Mouse (Mus musculus) hindbrain, embryonic 10.5 days (tissue): ENCODE results near the gene Ctnna3. TPM values are rescaled to one million over a fixed set of nuclear protein-coding genes. Genes with fewer than 3 reads are reported as not detected.
"Not testable (repeated sequence)": the region's sequence is repeated elsewhere in the genome, so short reads cannot be mapped to it uniquely, and the experiment has no call there.

Source experiments
- DNase-seq: peaks from one replicate; pipeline ENCODE4 v3.0.0-alpha.2; 2017; ENCODE audit warnings: low spot score
- H3K27ac ChIP-seq: fragments of 300-500 bp; sonication (generic); 2 replicates; pipeline ENCODE4 v1.5.1; 2016; ENCODE audit warnings: mild to moderate bottlenecking, moderate library complexity
- H3K27me3 ChIP-seq: fragments of 300-500 bp; sonication (generic); 2 replicates; pipeline ENCODE4 v1.6.1; 2016; ENCODE audit warnings: mild to moderate bottlenecking; ENCODE audit not compliant: poor library complexity, insufficient read depth, severe bottlenecking
- H3K36me3 ChIP-seq: fragments of 300-500 bp; sonication (generic); 2 replicates; pipeline ENCODE4 v1.6.1; 2016; ENCODE audit warnings: mild to moderate bottlenecking, moderate library complexity
- H3K4me1 ChIP-seq: fragments of 300-500 bp; sonication (generic); replicated peaks from 2 replicates; pipeline ENCODE4 v1.6.1; 2016; ENCODE audit warnings: mild to moderate bottlenecking
- H3K4me3 ChIP-seq: fragments of 300-500 bp; sonication (generic); 2 replicates; pipeline ENCODE4 v1.5.1; 2016; ENCODE audit warnings: mild to moderate bottlenecking, moderate library complexity
- H3K9me3 ChIP-seq: fragments of 300-500 bp; sonication (generic); 2 replicates; pipeline ENCODE4 v1.6.1; 2016; ENCODE audit warnings: mild to moderate bottlenecking, moderate library complexity
- WGBS: fragments of 180-500 bp; shearing (Covaris S2); methylation state at CpG from one replicate; pipeline ENCODE4 v1.1.7; 2016; 5-methylcytosine and 5-hydroxymethylcytosine counted together
- polyA plus RNA-seq: library from polyadenylated mRNA; unstranded; fragments of >200 nt; fragmentation: Nextera tagmentation; extraction: Ambion mirVana; gene quantifications from 2 replicates; pipeline ENCODE4 v1.2.1, GENCODE M21; 2016

The Ctnna3 gene
- polyA plus RNA-seq, 1 experiment from 2014 or later = 0.21 TPM

GRCm38 (mm10) chr10:63411674-63412073 lies 18.2 kb upstream of the Ctnna3 start:
- WGBS = 86% methylated on average over 7 of the region's 7 CpGs
- not testable (repeated sequence) for H3K36me3 ChIP-seq, H3K9me3 ChIP-seq, H3K4me1 ChIP-seq, H3K27ac ChIP-seq, H3K27me3 ChIP-seq, H3K4me3 ChIP-seq, DNase-seq

- H3K36me3 ChIP-seq = no peaks in the 10 kb centered on the region
- no peak overlapping the region for H3K4me3 ChIP-seq
- no peaks in the 10 kb centered on the region for H3K9me3 ChIP-seq
- no peak overlapping the region for H3K27ac ChIP-seq
- 89% methylated on average over 17 of the region's 17 CpGs for WGBS
- peaks cover 4% of the 10 kb centered on the region; the same call in 1 of the 2 replicates for H3K4me1 ChIP-seq
- DNase-seq = no peak
- H3K27me3 ChIP-seq = no peaks in the 10 kb centered on the region
These were observed 17.1 kb upstream of the Ctnna3 start for GRCm38 (mm10) chr10:63412756-63413155.

GRCm38 (mm10) chr10:63415287-63415686 lies 14.6 kb upstream of the Ctnna3 start:
- H3K4me1 ChIP-seq = 0 out of 2 replicates have a peak, but pooled peaks cover under 1% of the 10 kb centered on the region
- 89% methylated on average over 7 of the region's 7 CpGs for WGBS
- H3K36me3 ChIP-seq = no peaks in the 10 kb centered on the region
- no peaks in the 10 kb centered on the region for H3K27me3 ChIP-seq
- no peak overlapping the region for H3K4me3 ChIP-seq
- DNase-seq = no peak
- H3K9me3 ChIP-seq = no peaks in the 10 kb centered on the region
- no peak overlapping the region for H3K27ac ChIP-seq

- H3K4me1 ChIP-seq = no peaks in the 10 kb centered on the region
- no peaks in the 10 kb centered on the region for H3K36me3 ChIP-seq
- no peaks in the 10 kb centered on the region for H3K27me3 ChIP-seq
- no peak overlapping the region for H3K27ac ChIP-seq
- DNase-seq = no peak
- 58% methylated on average over 7 of the region's 7 CpGs for WGBS
- no peak overlapping the region for H3K4me3 ChIP-seq
- no peaks in the 10 kb centered on the region for H3K9me3 ChIP-seq
These were observed 14.0 kb upstream of the Ctnna3 start for GRCm38 (mm10) chr10:63415850-63416249.

- H3K27ac ChIP-seq = no peak overlapping the region
- H3K9me3 ChIP-seq = no peaks in the 10 kb centered on the region
- DNase-seq = no peak
- H3K27me3 ChIP-seq = no peaks in the 10 kb centered on the region
- no peaks in the 10 kb centered on the region for H3K4me1 ChIP-seq
- no peaks in the 10 kb centered on the region for H3K36me3 ChIP-seq
- no peak overlapping the region for H3K4me3 ChIP-seq
- WGBS = 70% methylated on average over 5 of the region's 5 CpGs
These were observed 12.8 kb upstream of the Ctnna3 start for GRCm38 (mm10) chr10:63417061-63417460.

GRCm38 (mm10) chr10:63421739-63422735 lies 7.9 kb upstream of the Ctnna3 start, which contains the start of gene Gm7075:
Gm7075 (minus strand) TSS chr10:63421789.
- H3K27me3 ChIP-seq = no peaks in the 10 kb centered on the region

GRCm38 (mm10) chr10:63422736-63422992 lies 7.2 kb upstream of the Ctnna3 start:
- Histone ChIP-seq H3K36me3 (no peaks in the 10 kb centered on the region), H3K27ac (no peak overlapping the region), H3K9me3 (no peaks in the 10 kb centered on the region), H3K4me1 (0 out of 2 replicates have a peak, but pooled peaks cover 4% of the 10 kb centered on the region), H3K4me3 (no peak overlapping the region), H3K27me3 (no peaks in the 10 kb centered on the region)
- DNase-seq = no peak
- WGBS = 87% methylated on average over 5 of the region's 5 CpGs

More at GRCm38 (mm10) chr10:63421739-63422735, 7.9 kb upstream of the Ctnna3 start, which contains the start of gene Gm7075:
- H3K9me3 ChIP-seq = no peaks in the 10 kb centered on the region
- H3K27ac ChIP-seq = no peak within 1 kb of the TSS
- H3K4me1 ChIP-seq = 0 out of 2 replicates have a peak, but pooled peaks cover 3% of the 10 kb centered on the region
- no peak within 1 kb of the TSS for H3K4me3 ChIP-seq
- WGBS = 88% methylated on average over 18 of the region's 18 CpGs
- peak; percentile 48 for DNase-seq
- no peaks in the 10 kb centered on the region for H3K36me3 ChIP-seq

- Histone ChIP-seq H3K27me3 (no peaks in the 10 kb centered on the region), H3K4me1 (0 out of 2 replicates have a peak, but pooled peaks cover 9% of the 10 kb centered on the region), H3K9me3 (no peaks in the 10 kb centered on the region), H3K36me3 (no peaks in the 10 kb centered on the region), H3K27ac (no peak overlapping the region), H3K4me3 (no peak overlapping the region)
- WGBS = 86% methylated on average over 9 of the region's 9 CpGs
- DNase-seq = no peak
These were observed 6.1 kb upstream of the Ctnna3 start for GRCm38 (mm10) chr10:63423591-63424474.

GRCm38 (mm10) chr10:63424475-63424814 lies 5.5 kb upstream of the Ctnna3 start:
- Histone ChIP-seq H3K9me3 (no peaks in the 10 kb centered on the region), H3K36me3 (no peaks in the 10 kb centered on the region), H3K4me3 (no peak overlapping the region), H3K4me1 (0 out of 2 replicates have a peak, but pooled peaks cover 9% of the 10 kb centered on the region), H3K27ac (no peak overlapping the region), H3K27me3 (no peaks in the 10 kb centered on the region)
- DNase-seq = no peak

- no peaks in the 10 kb centered on the region for H3K9me3 ChIP-seq
- no peak for DNase-seq
- 79% methylated on average over 8 of the region's 8 CpGs for WGBS
These were observed 2.8 kb upstream of the Ctnna3 start for GRCm38 (mm10) chr10:63427146-63427545.

GRCm38 (mm10) chr10:63428243-63429022 lies 1.5 kb upstream of the Ctnna3 start:
- no peaks in the 10 kb centered on the region for H3K27me3 ChIP-seq
- peak; percentile 59 for DNase-seq
- peak overlapping the region; percentile 78 for H3K4me3 ChIP-seq
- WGBS = 28% methylated on average over 19 of the region's 19 CpGs
- H3K4me1 ChIP-seq = 0 out of 2 replicates have a peak, but pooled peaks cover 9% of the 10 kb centered on the region
- no peaks in the 10 kb centered on the region for H3K9me3 ChIP-seq
- H3K36me3 ChIP-seq = no peaks in the 10 kb centered on the region
- peak overlapping the region; percentile 68; the same call in 1 of the 2 replicates for H3K27ac ChIP-seq

More at GRCm38 (mm10) chr10:63427146-63427545, 2.8 kb upstream of the Ctnna3 start:
- Histone ChIP-seq H3K4me3 (no peak overlapping the region), H3K4me1 (0 out of 2 replicates have a peak, but pooled peaks cover 9% of the 10 kb centered on the region), H3K27ac (no peak overlapping the region), H3K27me3 (no peaks in the 10 kb centered on the region), H3K36me3 (no peaks in the 10 kb centered on the region)

GRCm38 (mm10) chr10:63429023-63429340 lies 916 bp upstream of the Ctnna3 start:
- peak overlapping the region; percentile 68; the same call in 1 of the 2 replicates for H3K27ac ChIP-seq
- no peaks in the 10 kb centered on the region for H3K27me3 ChIP-seq
- 6% methylated on average over 11 of the region's 11 CpGs for WGBS
- H3K9me3 ChIP-seq = no peaks in the 10 kb centered on the region
- peak overlapping the region; percentile 78 for H3K4me3 ChIP-seq
- H3K36me3 ChIP-seq = no peaks in the 10 kb centered on the region
- 0 out of 2 replicates have a peak, but pooled peaks cover 9% of the 10 kb centered on the region for H3K4me1 ChIP-seq
- no peak for DNase-seq
